Mouse (Mus musculus) intestine, embryonic 14.5 days (tissue): ENCODE results near the gene Cttnbp2nl. TPM values are rescaled to one million over a fixed set of nuclear protein-coding genes. Genes with fewer than 3 reads are reported as not detected.

Source experiments
- ATAC-seq: fragments of 200-750 bp; cut with Nextera tagmentation; replicated peaks from 2 replicates; pipeline ENCODE4 v1.8.0; 2017; ENCODE audit warnings: low read depth, moderate number of reproducible peaks, moderate TSS enrichment, moderate library complexity; ENCODE audit not compliant: low FRiP score, low TSS enrichment
- DNase-seq: peaks from one replicate; pipeline ENCODE4 v3.0.0-alpha.2; 2018; ENCODE audit warnings: low spot score
- H3K27ac ChIP-seq: fragments of 300-500 bp; sonication (generic); 2 replicates; pipeline ENCODE4 v1.5.1; 2014; ENCODE audit warnings: low read depth, mild to moderate bottlenecking, control low read depth
- H3K27me3 ChIP-seq: fragments of 300-500 bp; sonication (generic); replicated peaks from 2 replicates; pipeline ENCODE4 v1.6.1; 2014; ENCODE audit warnings: low read length, control low read depth; ENCODE audit not compliant: control insufficient read depth, insufficient read depth
- H3K36me3 ChIP-seq: fragments of 300-500 bp; sonication (generic); 2 replicates; pipeline ENCODE4 v1.6.1; 2014; ENCODE audit warnings: low read length, control low read depth; ENCODE audit not compliant: control insufficient read depth, insufficient read depth
- H3K4me1 ChIP-seq: fragments of 300-500 bp; sonication (generic); replicated peaks from 2 replicates; pipeline ENCODE4 v1.6.1; 2014; ENCODE audit warnings: low read length, control low read depth, mixed read lengths; ENCODE audit not compliant: control insufficient read depth, insufficient read depth
- H3K4me2 ChIP-seq: fragments of 300-500 bp; sonication (generic); 2 replicates; pipeline ENCODE4 v1.6.1; 2014; ENCODE audit warnings: low read length
- H3K4me3 ChIP-seq: fragments of 300-500 bp; sonication (generic); 2 replicates; pipeline ENCODE4 v1.5.1; 2014; ENCODE audit warnings: low read depth, low read length, control low read depth, mixed read lengths
- H3K9ac ChIP-seq: fragments of 300-500 bp; sonication (generic); 2 replicates; pipeline ENCODE4 v1.6.1; 2014; ENCODE audit warnings: mild to moderate bottlenecking, low read length
- H3K9me3 ChIP-seq: fragments of 300-500 bp; sonication (generic); 2 replicates; pipeline ENCODE4 v1.6.1; 2016; ENCODE audit warnings: low read length, control low read depth; ENCODE audit not compliant: control insufficient read depth
- WGBS: fragments of 180-500 bp; shearing (Covaris S2); extraction: QIAGEN DNeasy Blood & Tissue Kit; methylation state at CpG from one replicate; pipeline ENCODE4 v1.1.7; 2014; 5-methylcytosine and 5-hydroxymethylcytosine counted together
- polyA plus RNA-seq: library from polyadenylated mRNA; unstranded; fragments of >200 nt; fragmentation: Nextera tagmentation; extraction: Ambion mirVana; gene quantifications from 2 replicates; pipeline ENCODE4 v1.2.1, GENCODE M21; 2014

Cttnbp2nl gene
- polyA plus RNA-seq, 1 experiment from 2014 or later: 23.6 TPM

DNA sequence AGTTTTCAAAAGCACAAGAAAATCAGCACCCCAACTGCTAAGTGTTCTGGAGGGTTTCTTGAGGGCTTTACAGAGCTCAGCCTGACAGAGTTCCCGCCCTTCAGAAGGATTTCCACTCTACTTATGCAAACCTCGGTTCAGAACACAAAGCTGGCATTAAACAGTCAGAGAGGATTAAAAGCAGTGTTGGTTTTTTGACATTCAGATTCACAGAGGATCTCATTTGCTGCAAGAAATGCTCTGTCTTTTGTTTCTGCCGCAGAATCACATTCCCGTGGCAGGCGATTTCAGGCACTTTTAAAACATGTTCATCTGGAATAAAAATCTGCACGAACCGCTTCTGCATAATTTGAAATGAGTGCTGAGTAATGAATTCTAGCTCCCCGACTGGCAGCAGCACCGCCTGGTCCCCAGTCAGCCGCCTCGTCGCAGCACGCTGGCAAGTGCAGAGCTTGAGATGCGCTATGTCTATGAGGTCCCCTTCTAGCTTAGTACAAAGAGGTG, 48.9 kb downstream of the Cttnbp2nl start:
- Histone ChIP-seq H3K9me3 (no peaks in the 10 kb centered on the region), H3K27ac (no peak overlapping the region), H3K4me1 (no peaks in the 10 kb centered on the region), H3K27me3 (no peaks in the 10 kb centered on the region), H3K4me3 (no peak overlapping the region), H3K4me2 (no peak overlapping the region), H3K36me3 (peaks cover 67% of the 10 kb centered on the region), H3K9ac (no peak overlapping the region)
- no peak for DNase-seq
- 85% methylated on average over 14 of the region's 14 CpGs for WGBS
- ATAC-seq: no peak

DNA sequence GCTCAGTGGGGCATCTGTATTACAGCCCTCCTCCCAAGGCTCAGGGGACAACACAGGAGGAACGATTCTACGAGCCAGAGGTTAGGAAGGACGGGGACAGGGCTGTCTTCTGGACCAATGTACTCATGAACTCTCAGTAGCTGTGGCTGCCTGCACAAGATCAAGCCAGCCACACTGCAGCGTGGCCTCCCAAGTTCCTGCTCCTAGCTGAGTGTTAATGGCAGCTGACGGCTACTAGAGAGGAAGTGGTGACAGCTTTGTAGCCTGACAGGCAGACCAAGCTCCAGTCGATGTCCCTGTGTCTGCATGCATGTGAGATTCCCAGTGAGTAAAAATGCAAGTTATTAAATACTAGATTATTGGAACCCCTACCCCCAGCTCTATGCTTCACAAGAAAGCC, 51.6 kb downstream of the Cttnbp2nl start:
- Histone ChIP-seq H3K9ac (no peak overlapping the region), H3K36me3 (peaks cover 43% of the 10 kb centered on the region), H3K27me3 (no peaks in the 10 kb centered on the region), H3K4me1 (no peaks in the 10 kb centered on the region), H3K4me3 (no peak overlapping the region), H3K27ac (no peak overlapping the region), H3K4me2 (no peak overlapping the region), H3K9me3 (no peaks in the 10 kb centered on the region)
- WGBS: 62% methylated on average over 6 of the region's 6 CpGs
- no peak for ATAC-seq
- no peak for DNase-seq

DNA sequence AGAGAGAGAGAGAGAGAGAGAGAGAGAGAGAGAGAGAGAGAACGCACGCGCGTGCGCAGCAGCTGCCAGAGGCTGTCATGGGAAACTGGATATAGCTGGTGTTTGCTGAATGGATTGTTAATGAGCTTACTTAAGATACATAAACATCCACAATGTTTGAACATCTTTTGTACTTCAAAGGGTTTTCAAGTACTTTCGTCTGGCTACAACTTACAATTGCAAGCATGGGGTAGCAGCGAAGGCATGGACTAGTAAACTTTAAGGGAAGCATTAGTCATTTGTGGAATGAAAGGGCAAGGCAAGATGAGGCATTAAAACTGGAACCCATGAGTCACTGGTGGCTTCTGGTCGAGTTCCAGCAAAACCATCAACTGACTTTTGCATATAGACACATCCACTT, 52.4 kb downstream of the Cttnbp2nl start:
- Histone ChIP-seq H3K4me1 (no peaks in the 10 kb centered on the region), H3K27ac (no peak overlapping the region), H3K27me3 (no peaks in the 10 kb centered on the region), H3K4me2 (no peak overlapping the region), H3K36me3 (peaks cover 35% of the 10 kb centered on the region), H3K9ac (no peak overlapping the region), H3K9me3 (no peaks in the 10 kb centered on the region), H3K4me3 (no peak overlapping the region)
- no peak for ATAC-seq
- WGBS: 55% methylated on average over 8 of the region's 8 CpGs
- DNase-seq: no peak

DNA sequence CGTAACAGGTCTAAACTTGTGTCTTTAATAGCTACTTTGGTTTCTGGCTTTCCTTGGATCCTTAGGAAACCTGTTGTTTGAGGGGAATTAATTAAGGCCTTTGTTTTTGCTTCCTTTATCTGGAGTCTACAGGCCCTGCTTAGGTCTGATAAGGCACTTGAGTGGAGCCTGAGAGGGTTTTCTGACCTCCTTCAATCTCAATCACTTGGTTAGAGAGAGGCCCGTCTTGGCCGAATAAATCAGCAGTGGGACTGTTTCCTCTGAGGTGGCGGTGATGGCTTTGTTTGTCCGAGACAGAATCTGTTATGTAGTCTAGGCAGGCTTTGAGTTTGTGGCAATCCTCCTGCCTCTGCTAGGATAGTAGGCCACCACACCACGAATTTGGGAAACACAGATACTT, 55.4 kb downstream of the Cttnbp2nl start:
- Histone ChIP-seq H3K9me3 (no peaks in the 10 kb centered on the region), H3K4me1 (peaks cover 10% of the 10 kb centered on the region; the same call in 1 of the 2 replicates), H3K4me2 (no peak overlapping the region), H3K27me3 (no peaks in the 10 kb centered on the region), H3K9ac (no peak overlapping the region), H3K27ac (no peak overlapping the region), H3K4me3 (no peak overlapping the region), H3K36me3 (peaks cover 5% of the 10 kb centered on the region)
- DNase-seq: no peak
- no peak for ATAC-seq
- WGBS: 53% methylated on average over 6 of the region's 6 CpGs

DNA sequence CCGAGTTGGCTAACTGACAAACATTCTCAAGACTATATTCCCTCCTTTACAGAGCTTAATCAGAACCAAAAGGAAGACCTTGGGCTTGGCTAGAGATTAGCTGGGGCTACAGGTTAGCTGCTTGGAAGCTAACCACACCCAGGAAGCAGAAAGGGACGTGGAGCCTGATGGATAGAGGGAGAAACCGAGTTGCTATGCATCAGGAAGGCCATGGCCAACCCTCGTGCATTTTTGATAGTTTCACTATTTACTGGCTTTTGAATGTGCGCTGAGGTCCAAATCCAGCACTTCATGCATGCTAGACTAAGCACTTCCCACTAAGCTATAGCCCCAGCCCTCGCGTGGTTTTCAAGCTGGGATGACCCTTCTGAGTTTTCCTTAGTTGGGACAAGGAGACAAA, 57.2 kb downstream of the Cttnbp2nl start:
- Histone ChIP-seq H3K9ac (no peak overlapping the region), H3K27me3 (no peaks in the 10 kb centered on the region), H3K9me3 (no peaks in the 10 kb centered on the region), H3K27ac (no peak overlapping the region), H3K4me3 (no peak overlapping the region), H3K4me2 (no peak overlapping the region), H3K36me3 (no peaks in the 10 kb centered on the region), H3K4me1 (peaks cover 10% of the 10 kb centered on the region; the same call in 1 of the 2 replicates)
- ATAC-seq (no peak), DNase-seq (no peak)
- whole genome bisulfite sequencing: 81% methylated on average over 7 of the region's 7 CpGs

DNA sequence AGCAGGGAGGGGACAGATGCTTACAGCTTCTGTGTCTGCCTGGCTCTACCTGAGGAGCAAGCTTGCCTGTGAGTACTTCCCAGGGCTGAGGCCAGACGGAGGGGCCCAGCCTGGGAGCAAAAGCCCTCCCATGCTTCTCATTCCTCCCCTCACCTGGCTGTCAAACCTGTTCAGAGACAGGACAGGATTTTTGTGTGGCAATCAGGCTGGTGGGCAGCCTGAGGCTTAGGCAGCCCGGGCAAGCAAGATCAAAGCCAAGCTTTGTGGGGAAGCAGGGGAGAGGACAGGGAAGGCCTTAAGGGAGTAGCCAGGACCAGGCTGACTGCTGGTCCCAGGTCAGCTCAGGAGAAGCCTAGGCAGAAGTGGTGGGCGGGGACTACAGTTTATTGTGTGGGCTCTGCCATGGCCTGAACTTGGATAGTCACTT, 58.5 kb downstream of the Cttnbp2nl start:
- H3K27ac ChIP-seq: peak overlapping the region; percentile 18; the same call in 1 of the 2 replicates
- H3K9ac ChIP-seq: no peak overlapping the region
- WGBS: 29% methylated on average over 3 of the region's 3 CpGs
- no peak overlapping the region for H3K4me3 ChIP-seq
- ATAC-seq (0 out of 2 replicates have a peak, but pooled peaks have one; percentile 8), DNase-seq (no peak)
- peaks cover 10% of the 10 kb centered on the region; the same call in 1 of the 2 replicates for H3K4me1 ChIP-seq
- H3K4me2 ChIP-seq: no peak overlapping the region
- no peaks in the 10 kb centered on the region for H3K9me3 ChIP-seq
- no peaks in the 10 kb centered on the region for H3K36me3 ChIP-seq
- no peaks in the 10 kb centered on the region for H3K27me3 ChIP-seq

DNA sequence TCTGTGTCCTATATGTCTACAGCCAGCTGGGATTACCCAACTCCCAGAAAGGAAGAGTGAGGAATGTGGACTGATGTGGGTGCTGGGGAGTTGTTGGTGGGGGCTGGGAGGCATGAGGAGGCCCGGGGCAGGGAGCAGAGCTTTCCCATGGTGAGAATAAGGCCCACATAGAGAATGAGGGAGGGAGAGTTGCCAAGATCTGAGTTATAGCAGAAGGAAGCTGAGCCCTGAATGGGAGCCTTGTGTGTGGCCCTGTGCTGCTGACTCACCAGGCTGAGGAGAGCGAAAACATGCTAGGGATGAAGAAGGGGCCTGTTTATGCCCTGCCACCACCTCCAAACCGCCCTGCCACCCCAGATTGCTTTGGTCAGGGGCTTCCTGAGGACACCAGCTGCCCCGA, 59.1 kb downstream of the Cttnbp2nl start:
- no peak for DNase-seq

DNA sequence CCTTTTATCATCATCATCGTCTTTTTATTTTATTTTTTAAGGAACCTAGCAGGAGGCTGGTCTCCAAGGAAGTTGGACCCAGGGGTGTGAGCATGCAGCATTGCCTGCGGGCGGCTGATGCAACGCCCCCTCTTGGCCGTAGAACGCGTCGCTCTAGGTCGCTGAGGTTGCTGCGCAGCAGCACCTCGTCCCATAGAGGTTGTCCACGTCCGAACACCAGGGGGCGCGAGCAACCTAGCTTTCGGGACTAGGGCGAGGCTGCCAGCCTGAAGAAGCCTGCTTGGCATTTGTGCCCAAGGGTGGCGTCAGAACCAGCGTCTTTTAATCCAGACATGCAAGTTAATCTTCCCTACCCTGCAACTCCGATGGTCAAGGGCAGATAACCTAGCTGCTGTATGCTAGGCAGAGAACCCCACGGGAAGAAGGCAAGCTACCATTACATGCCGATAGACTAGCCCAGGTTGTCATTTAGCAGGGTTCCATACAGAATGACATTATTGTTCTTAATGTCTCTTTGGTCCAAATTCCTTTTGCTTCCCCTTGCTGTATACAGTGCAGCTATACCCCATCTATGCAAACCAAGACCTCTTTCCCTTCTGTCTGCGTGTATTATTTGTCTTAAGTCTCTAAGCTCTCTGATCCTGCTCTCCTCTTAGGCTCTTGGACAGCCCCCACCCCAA, 60.1 kb downstream of the Cttnbp2nl start:
- Histone ChIP-seq H3K27ac (no peak overlapping the region), H3K4me3 (no peak overlapping the region), H3K9ac (no peak overlapping the region), H3K4me1 (peaks cover 10% of the 10 kb centered on the region; the same call in 1 of the 2 replicates), H3K4me2 (peak overlapping the region; percentile 32), H3K36me3 (no peaks in the 10 kb centered on the region), H3K27me3 (no peaks in the 10 kb centered on the region), H3K9me3 (no peaks in the 10 kb centered on the region)
- peak; percentile 85 for ATAC-seq
- WGBS: 14% methylated on average over 23 of the region's 23 CpGs
- peak; percentile 95 for DNase-seq

More for the DNA sequence above, 59.1 kb downstream of the Cttnbp2nl start:
- peak overlapping the region; percentile 18; the same call in 1 of the 2 replicates for H3K27ac ChIP-seq
- peak; percentile 64 for ATAC-seq
- no peak overlapping the region for H3K4me3 ChIP-seq
- no peaks in the 10 kb centered on the region for H3K27me3 ChIP-seq
- no peaks in the 10 kb centered on the region for H3K36me3 ChIP-seq
- no peak overlapping the region for H3K4me2 ChIP-seq
- H3K4me1 ChIP-seq: peaks cover 10% of the 10 kb centered on the region; the same call in 1 of the 2 replicates
- WGBS: 32% methylated on average over 4 of the region's 4 CpGs
- no peaks in the 10 kb centered on the region for H3K9me3 ChIP-seq
- H3K9ac ChIP-seq: no peak overlapping the region

DNA sequence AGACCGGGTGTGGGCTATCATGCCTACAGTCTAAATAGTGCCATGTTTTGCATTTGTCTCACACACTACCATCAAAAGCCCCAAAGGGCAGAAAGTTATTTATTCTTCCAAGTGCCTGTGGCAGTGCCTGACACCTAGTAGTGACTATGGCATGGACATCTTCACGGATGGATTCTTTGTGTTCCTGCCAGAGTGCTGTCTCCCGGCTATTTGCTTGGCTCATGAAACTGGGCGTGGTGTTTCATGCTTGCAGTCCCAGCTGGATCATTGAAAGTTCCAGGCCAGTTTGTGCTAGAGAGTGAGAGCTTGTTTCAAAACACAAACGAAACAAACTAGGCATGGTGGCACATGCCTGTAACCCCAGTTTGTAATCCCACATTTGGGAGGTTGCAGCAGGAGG, 61.2 kb downstream of the Cttnbp2nl start:
- H3K4me1 ChIP-seq: peaks cover 10% of the 10 kb centered on the region; the same call in 1 of the 2 replicates
- no peaks in the 10 kb centered on the region for H3K9me3 ChIP-seq
- H3K27ac ChIP-seq: no peak overlapping the region
- ATAC-seq: no peak
- H3K36me3 ChIP-seq: no peaks in the 10 kb centered on the region
- no peak for DNase-seq
- H3K4me2 ChIP-seq: no peak overlapping the region
- H3K4me3 ChIP-seq: no peak overlapping the region
- WGBS: 71% methylated on average over 5 of the region's 5 CpGs
- no peak overlapping the region for H3K9ac ChIP-seq
- no peaks in the 10 kb centered on the region for H3K27me3 ChIP-seq
